Mouse (Mus musculus) lung, embryonic 14.5 days (tissue): ENCODE data around the gene Polr3b. TPM values are rescaled to one million over a fixed set of nuclear protein-coding genes. Genes with fewer than 3 reads are reported as not detected.

ENCODE experiments used
- ATAC-seq: fragments of 200-750 bp; cut with Nextera tagmentation; 2 replicates; pipeline ENCODE4 v1.8.0; 2017; ENCODE audit warnings: mild to moderate bottlenecking, moderate TSS enrichment, moderate library complexity; ENCODE audit not compliant: insufficient read depth
- DNase-seq: peaks from one replicate; pipeline ENCODE4 v3.0.0-alpha.2; 2015
- H3K27ac ChIP-seq: fragments of 300-500 bp; sonication (generic); 2 replicates; pipeline ENCODE4 v1.5.1; 2014; ENCODE audit warnings: low read depth, mild to moderate bottlenecking, moderate library complexity
- H3K27me3 ChIP-seq: fragments of 300-500 bp; sonication (generic); 2 replicates; pipeline ENCODE4 v1.6.1; 2014; ENCODE audit warnings: low read length, control low read depth; ENCODE audit not compliant: insufficient read depth
- H3K36me3 ChIP-seq: fragments of 300-500 bp; sonication (generic); 2 replicates; pipeline ENCODE4 v1.6.1; 2014; ENCODE audit warnings: control low read depth; ENCODE audit not compliant: insufficient read depth
- H3K4me1 ChIP-seq: fragments of 300-500 bp; sonication (generic); 2 replicates; pipeline ENCODE4 v1.6.1; 2014; ENCODE audit warnings: antibody characterized with exemption, control low read depth; ENCODE audit not compliant: insufficient read depth
- H3K4me2 ChIP-seq: fragments of 300-500 bp; sonication (generic); 2 replicates; pipeline ENCODE4 v1.6.1; 2014; ENCODE audit warnings: mild to moderate bottlenecking
- H3K4me3 ChIP-seq: fragments of 300-500 bp; sonication (generic); 2 replicates; pipeline ENCODE4 v1.5.1; 2014; ENCODE audit warnings: low read depth, low read length
- H3K9ac ChIP-seq: fragments of 300-500 bp; sonication (generic); 2 replicates; pipeline ENCODE4 v1.6.1; 2014
- H3K9me3 ChIP-seq: fragments of 300-500 bp; sonication (generic); 2 replicates; pipeline ENCODE4 v1.6.1; 2016; ENCODE audit warnings: low read depth, low read length, control low read depth
- CTCF ChIP-seq: IDR thresholded peaks from 2 replicates; pipeline ENCODE4 v1.5.1; 2016; ENCODE audit warnings: antibody characterized with exemption, low read depth
- WGBS: fragments of 180-500 bp; shearing (Covaris S2); extraction: QIAGEN DNeasy Blood & Tissue Kit; methylation state at CpG from one replicate; pipeline ENCODE4 v1.1.7; 2014; 5-methylcytosine and 5-hydroxymethylcytosine counted together
- polyA plus RNA-seq: library from polyadenylated mRNA; unstranded; fragments of >200 nt; fragmentation: Nextera tagmentation; extraction: Ambion mirVana; gene quantifications from 2 replicates; pipeline ENCODE4 v1.2.1, GENCODE M21; 2014

Polr3b gene
- polyA plus RNA-seq, 1 experiment from 2014 or later: 16.4 TPM

DNA sequence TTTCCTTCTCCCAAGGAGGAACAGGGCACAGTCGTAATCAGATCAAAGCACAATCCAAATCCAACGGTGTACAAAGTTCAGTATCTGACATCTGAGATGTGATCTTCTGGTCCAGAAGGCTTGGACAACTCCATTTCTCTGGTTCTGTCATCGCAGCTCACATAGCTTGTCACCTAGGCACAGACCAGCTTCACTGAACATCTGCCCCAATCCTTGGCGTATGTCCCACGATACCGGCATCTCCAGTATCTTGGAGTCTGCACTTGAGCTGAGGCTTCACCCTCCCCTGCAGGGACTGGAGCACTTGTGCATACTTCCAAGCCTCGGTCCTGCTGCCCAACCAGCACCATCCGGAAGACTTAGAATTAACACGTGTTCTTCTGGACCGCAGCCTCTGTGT lies 14.6 kb downstream of the Polr3b start:
- H3K27me3 ChIP-seq: no peaks in the 10 kb centered on the region
- no peak overlapping the region for H3K9ac ChIP-seq
- ATAC-seq: no peak
- H3K36me3 ChIP-seq: peaks cover 54% of the 10 kb centered on the region
- no peaks in the 10 kb centered on the region for H3K4me1 ChIP-seq
- no peaks in the 10 kb centered on the region for H3K9me3 ChIP-seq
- H3K4me2 ChIP-seq: no peak overlapping the region
- no peak overlapping the region for H3K4me3 ChIP-seq
- DNase-seq: no peak
- no peak for TF ChIP-seq CTCF
- no peak overlapping the region for H3K27ac ChIP-seq
- 90% methylated on average over 10 of the region's 10 CpGs for WGBS

GRCm38 (mm10) chr10:84638382-84638781 lies 16.3 kb downstream of the Polr3b start:
- peaks cover 44% of the 10 kb centered on the region for H3K36me3 ChIP-seq
- ATAC-seq: no peak
- H3K4me3 ChIP-seq: no peak overlapping the region
- DNase-seq: no peak
- H3K4me1 ChIP-seq: no peaks in the 10 kb centered on the region
- no peaks in the 10 kb centered on the region for H3K9me3 ChIP-seq
- 89% methylated on average over 4 of the region's 4 CpGs for WGBS
- H3K27ac ChIP-seq: no peak overlapping the region
- no peaks in the 10 kb centered on the region for H3K27me3 ChIP-seq
- no peak overlapping the region for H3K4me2 ChIP-seq
- no peak for TF ChIP-seq CTCF
- no peak overlapping the region for H3K9ac ChIP-seq

DNA sequence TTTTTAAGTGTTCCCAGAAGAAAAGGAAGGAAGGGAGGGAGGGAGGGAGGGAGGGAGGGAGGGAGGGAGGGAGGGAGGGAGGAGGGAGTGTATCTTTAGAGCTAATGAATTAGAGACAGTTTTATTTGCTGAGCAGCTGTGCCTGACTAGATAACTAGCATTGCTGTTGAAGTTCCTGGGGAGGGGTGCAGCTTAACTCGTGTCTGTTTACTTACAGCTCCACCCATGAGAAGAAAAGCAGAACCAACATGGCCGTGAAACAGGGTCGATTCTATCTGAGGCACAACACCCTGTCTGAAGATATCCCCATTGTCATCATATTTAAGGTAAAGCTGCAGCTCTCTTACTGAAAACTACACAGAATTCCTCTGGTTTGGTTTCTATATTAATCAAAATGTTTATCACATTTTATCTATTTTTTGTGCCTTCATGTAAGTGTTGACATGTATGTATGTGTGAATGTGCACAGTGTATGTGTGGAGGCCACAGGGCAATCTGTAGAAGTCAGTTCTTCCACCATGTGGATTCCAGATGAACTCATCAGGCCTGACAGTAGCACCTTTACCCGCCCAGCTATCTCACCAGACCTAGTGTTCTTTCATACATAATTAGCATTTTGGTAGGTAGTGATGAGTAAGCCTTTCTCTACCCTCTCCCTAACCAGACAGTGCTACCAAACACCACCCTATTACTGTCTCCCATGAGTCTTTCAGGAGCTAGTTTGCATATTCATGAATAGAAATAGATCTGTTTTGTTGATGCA lies 17.6 kb downstream of the Polr3b start:
- Histone ChIP-seq H3K36me3 (peaks cover 40% of the 10 kb centered on the region), H3K9me3 (no peaks in the 10 kb centered on the region), H3K4me2 (no peak overlapping the region), H3K4me1 (no peaks in the 10 kb centered on the region), H3K27me3 (no peaks in the 10 kb centered on the region), H3K27ac (no peak overlapping the region), H3K4me3 (no peak overlapping the region), H3K9ac (no peak overlapping the region)
- DNase-seq (no peak), ATAC-seq (no peak)
- WGBS: 64% methylated on average over 4 of the region's 4 CpGs
- TF ChIP-seq CTCF: no peak

- 86% methylated on average over 7 of the region's 7 CpGs for WGBS
- Histone ChIP-seq H3K9me3 (no peaks in the 10 kb centered on the region), H3K4me1 (no peaks in the 10 kb centered on the region), H3K27ac (no peak overlapping the region), H3K9ac (no peak overlapping the region), H3K36me3 (peaks cover 31% of the 10 kb centered on the region), H3K4me2 (no peak overlapping the region), H3K4me3 (no peak overlapping the region), H3K27me3 (no peaks in the 10 kb centered on the region)
- ATAC-seq (no peak), DNase-seq (no peak)
- no peak for TF ChIP-seq CTCF
These were observed 18.8 kb downstream of the Polr3b start for GRCm38 (mm10) chr10:84640861-84641260.

DNA sequence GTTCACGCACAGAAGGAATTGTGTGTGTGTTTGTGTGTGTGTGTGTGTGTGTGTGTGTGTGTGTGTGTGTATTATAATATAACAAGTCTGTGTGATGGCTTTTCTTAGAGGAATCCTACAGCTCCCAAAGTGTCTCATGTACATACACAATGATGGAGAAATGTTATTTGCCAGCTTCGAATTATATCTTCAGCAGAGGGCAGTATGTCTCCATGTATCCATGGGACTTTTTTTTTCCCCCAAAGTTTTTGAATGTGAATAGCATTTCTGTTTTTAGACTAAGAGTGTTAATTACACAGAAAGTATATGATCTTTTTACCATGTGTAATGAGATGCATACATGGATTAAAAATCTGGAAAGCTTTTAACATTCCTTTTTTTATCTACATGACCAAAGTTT lies 19.5 kb downstream of the Polr3b start:
- H3K9ac ChIP-seq: no peak overlapping the region
- no peak overlapping the region for H3K27ac ChIP-seq
- H3K4me2 ChIP-seq: no peak overlapping the region
- WGBS: 37% methylated on average over 2 of the region's 2 CpGs
- peak; percentile 79 for DNase-seq
- peak; percentile 31; the same call in 1 of the 2 replicates for ATAC-seq
- H3K4me3 ChIP-seq: no peak overlapping the region
- no peaks in the 10 kb centered on the region for H3K9me3 ChIP-seq
- no peaks in the 10 kb centered on the region for H3K27me3 ChIP-seq
- no peaks in the 10 kb centered on the region for H3K4me1 ChIP-seq
- H3K36me3 ChIP-seq: peaks cover 24% of the 10 kb centered on the region
- peak; percentile 55 for TF ChIP-seq CTCF

- no peak overlapping the region for H3K27ac ChIP-seq
- peaks cover 18% of the 10 kb centered on the region for H3K36me3 ChIP-seq
- no peaks in the 10 kb centered on the region for H3K4me1 ChIP-seq
- ATAC-seq (no peak), DNase-seq (no peak)
- H3K27me3 ChIP-seq: no peaks in the 10 kb centered on the region
- TF ChIP-seq CTCF: no peak
- no peak overlapping the region for H3K9ac ChIP-seq
- H3K4me3 ChIP-seq: no peak overlapping the region
- no peaks in the 10 kb centered on the region for H3K9me3 ChIP-seq
- H3K4me2 ChIP-seq: no peak overlapping the region
- 71% methylated on average over 8 of the region's 8 CpGs for WGBS
These were observed 23.8 kb downstream of the Polr3b start for GRCm38 (mm10) chr10:84645940-84646339.

DNA sequence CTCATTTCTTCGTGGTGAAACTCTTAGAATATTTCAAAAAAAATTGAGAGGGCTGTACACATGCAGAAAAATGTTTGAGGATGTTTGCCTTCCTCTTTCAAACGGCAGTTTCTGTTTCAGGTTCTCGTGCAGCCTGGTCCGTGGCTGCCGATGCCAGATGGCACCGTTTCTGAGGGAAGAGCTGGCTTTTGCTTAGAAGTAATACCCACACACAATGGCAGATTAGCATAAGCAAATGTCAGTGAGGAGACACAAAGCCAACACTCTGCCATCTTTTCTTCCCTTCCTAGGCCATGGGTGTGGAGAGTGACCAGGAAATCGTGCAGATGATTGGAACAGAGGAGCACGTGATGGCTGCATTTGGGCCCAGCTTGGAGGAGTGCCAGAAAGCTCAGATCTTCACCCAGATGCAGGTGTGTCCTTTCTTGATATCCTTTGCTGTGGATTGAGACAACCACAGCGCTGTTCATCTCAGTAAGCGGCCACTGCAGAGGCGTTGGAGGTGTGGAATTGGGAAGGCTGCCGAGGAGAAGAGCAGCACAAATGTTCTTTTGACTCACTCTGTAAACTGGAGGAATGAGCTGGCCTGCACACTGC lies 24.5 kb downstream of the Polr3b start:
- ATAC-seq (no peak), DNase-seq (no peak)
- no peak overlapping the region for H3K27ac ChIP-seq
- no peak for TF ChIP-seq CTCF
- no peak overlapping the region for H3K4me2 ChIP-seq
- no peaks in the 10 kb centered on the region for H3K9me3 ChIP-seq
- peaks cover 21% of the 10 kb centered on the region for H3K36me3 ChIP-seq
- no peak overlapping the region for H3K9ac ChIP-seq
- no peak overlapping the region for H3K4me3 ChIP-seq
- whole genome bisulfite sequencing: 76% methylated on average over 12 of the region's 12 CpGs
- H3K4me1 ChIP-seq: no peaks in the 10 kb centered on the region
- H3K27me3 ChIP-seq: no peaks in the 10 kb centered on the region
